Mouse (Mus musculus) erythroblast, adult 5-6 weeks (primary cell): ENCODE measurements around the gene Cxcr4. TPM values are rescaled to one million over a fixed set of nuclear protein-coding genes. Genes with fewer than 3 reads are reported as not detected.

Experiments
- ATAC-seq: replicated peaks from 2 replicates; pipeline ENCODE4 v1.8.0; 2016; ENCODE audit warnings: moderate number of reproducible peaks, mild to moderate bottlenecking, moderate TSS enrichment, inconsistent platforms; ENCODE audit not compliant: poor library complexity, low FRiP score, severe bottlenecking
- total RNA-seq, 2 experiments: library from RNA; stranded (forward) in 1 of 2; stranded (reverse) in 1 of 2; fragments of 150-400 nt in 1 of 2; fragments of 200-764, 138-1000 nt in 1 of 2; gene quantifications; 2 replicates each; pipeline versions ENCODE4 v1.2.3 to v1.2.4; 2015 to 2017; ENCODE audit warnings: low replicate concordance in 2 of 2

Cxcr4 gene
- total RNA-seq (2015; ENCODE audit: low replicate concordance) (121 and 151 TPM in 2 replicates), total RNA-seq (2017; ENCODE audit: low replicate concordance) (109 and 111 TPM in 2 replicates)

GRCm38 (mm10) chr1:128592211-128592741, at the start of gene Cxcr4:
TSS of gene Cxcr4 (minus strand) at chr1:128592293.
- ATAC-seq: peak; percentile 76

GRCm38 (mm10) chr1:128639707-128640107, 47.6 kb upstream of the Cxcr4 start:
- ATAC-seq: no peak

DNA sequence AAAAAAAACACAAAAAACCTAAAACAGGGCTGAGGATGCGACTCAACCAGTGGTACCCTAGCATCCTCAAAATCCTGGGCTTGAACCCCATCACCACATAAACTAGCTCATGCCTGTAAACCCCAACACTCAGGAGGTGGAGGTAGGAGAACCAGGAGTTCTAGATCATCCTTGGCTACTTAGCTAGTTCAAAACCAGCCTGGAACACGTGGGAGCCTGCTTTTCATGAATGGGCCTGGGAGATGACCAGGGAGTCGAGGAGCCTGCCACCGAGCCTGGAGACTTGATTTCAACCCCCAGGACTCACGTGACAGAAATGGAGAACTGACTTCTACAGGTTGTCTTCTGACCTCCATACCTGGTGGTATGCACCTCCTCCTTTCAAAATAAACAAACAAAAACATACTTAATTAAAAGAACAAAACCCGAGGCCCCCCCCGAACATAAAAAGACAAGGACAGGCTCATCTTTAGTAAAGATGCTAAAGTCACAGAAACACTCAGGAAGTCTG, 45.2 kb upstream of the Cxcr4 start:
- no peak for ATAC-seq

DNA sequence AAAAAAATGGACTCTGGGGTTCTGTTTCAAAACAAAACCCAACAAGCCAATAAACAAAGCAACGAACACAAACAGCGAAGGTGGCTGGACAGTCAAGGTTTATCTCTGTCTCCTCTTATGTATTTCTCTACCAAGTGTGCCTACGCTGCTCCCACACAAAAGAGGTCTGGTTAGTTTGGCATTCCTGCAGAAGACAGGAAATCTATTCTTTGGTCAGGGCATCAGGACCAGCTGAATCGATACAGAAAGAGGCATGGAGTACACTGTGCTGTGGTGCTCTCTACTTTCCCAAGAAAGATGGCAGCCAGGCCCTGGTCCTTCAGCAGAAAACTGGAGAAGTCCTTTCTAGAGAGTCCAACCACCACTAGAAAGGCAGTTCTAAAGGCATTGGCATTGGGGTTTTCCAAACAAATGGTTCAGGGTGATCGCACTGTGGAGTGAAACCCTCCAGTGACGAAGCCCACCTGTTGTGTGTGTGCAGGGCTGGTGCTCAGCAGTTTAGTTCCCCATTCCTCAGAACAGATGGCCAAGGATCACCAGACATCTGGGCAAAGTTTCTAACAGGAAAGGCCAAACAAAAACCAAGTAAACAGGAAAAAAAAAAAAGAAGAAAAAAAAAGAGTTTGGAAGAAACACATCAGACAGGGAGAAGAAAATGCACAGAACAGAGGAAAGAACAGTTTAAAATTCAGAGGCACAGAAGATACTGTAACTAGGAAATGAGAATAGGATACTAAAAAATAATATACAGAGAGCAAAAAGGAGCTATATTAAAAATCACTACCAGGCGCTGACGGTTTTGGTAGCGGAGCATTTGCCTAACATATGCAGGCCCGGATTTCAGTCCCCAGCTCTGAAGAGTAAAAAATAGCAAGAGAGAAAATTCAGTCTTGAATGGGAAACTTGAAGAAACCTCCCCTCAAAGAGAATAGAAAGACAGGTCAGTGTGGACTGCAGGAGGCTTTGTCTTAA, 44.5 kb upstream of the Cxcr4 start:
- no peak for ATAC-seq

- ATAC-seq: no peak
These were observed 41.8 kb upstream of the Cxcr4 start for GRCm38 (mm10) chr1:128633711-128634379.

- ATAC-seq: no peak
These were observed 40.4 kb upstream of the Cxcr4 start for GRCm38 (mm10) chr1:128632522-128632921.

GRCm38 (mm10) chr1:128626144-128626678, 34.1 kb upstream of the Cxcr4 start:
- no peak for ATAC-seq

GRCm38 (mm10) chr1:128623594-128623887, 31.4 kb upstream of the Cxcr4 start:
- ATAC-seq: no peak

GRCm38 (mm10) chr1:128622867-128623593, 30.9 kb upstream of the Cxcr4 start:
- ATAC-seq: no peak

- no peak for ATAC-seq
These were observed 25.7 kb upstream of the Cxcr4 start for GRCm38 (mm10) chr1:128617654-128618310.

DNA sequence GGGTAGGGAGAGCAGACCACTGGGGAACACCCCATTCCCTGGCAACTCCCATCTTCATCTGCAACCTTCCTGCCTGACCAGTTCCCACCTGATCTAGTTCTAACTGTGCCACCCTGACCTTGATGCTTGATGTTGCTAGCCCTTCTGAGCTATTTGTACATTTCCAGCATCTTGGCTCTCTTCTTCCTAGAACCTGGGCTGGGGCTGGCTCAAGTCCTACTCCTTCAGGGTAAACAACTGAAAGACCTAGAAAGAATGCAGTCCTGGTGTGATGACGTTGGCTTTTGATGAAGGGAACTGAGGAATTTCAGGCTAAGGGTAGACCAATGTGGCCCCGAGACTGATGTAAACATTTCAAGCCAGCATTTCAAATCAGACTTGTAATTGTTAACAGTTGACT, 24.5 kb upstream of the Cxcr4 start:
- ATAC-seq: no peak

- ATAC-seq: peak; percentile 40
These were observed 23.3 kb upstream of the Cxcr4 start for GRCm38 (mm10) chr1:128615459-128615806.

- ATAC-seq: peak; percentile 19
These were observed 22.8 kb upstream of the Cxcr4 start for GRCm38 (mm10) chr1:128614653-128615458.

- ATAC-seq: no peak
These were observed 16.0 kb upstream of the Cxcr4 start for GRCm38 (mm10) chr1:128608119-128608518.

GRCm38 (mm10) chr1:128607423-128607822, 15.3 kb upstream of the Cxcr4 start:
- no peak for ATAC-seq

DNA sequence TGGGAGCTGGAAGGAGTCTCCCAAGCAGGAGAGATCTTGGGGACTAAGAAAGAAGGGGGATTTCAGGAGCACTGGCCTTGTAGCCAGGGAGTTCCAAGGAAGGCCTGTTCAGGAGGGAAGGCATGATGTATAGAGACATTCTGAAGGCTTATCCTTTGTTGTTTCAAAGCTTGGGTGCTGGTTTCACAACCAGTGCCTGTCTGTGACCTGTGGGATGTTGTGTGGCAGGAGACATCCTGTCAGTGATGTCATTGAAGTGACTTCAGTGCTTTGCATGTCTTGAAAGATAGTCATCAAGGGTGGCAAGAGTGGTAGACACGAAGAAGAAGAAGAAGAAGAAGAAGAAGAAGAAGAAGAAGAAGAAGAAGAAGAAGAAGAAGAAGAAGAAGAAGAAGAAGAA, 13.7 kb upstream of the Cxcr4 start:
- ATAC-seq: no peak

DNA sequence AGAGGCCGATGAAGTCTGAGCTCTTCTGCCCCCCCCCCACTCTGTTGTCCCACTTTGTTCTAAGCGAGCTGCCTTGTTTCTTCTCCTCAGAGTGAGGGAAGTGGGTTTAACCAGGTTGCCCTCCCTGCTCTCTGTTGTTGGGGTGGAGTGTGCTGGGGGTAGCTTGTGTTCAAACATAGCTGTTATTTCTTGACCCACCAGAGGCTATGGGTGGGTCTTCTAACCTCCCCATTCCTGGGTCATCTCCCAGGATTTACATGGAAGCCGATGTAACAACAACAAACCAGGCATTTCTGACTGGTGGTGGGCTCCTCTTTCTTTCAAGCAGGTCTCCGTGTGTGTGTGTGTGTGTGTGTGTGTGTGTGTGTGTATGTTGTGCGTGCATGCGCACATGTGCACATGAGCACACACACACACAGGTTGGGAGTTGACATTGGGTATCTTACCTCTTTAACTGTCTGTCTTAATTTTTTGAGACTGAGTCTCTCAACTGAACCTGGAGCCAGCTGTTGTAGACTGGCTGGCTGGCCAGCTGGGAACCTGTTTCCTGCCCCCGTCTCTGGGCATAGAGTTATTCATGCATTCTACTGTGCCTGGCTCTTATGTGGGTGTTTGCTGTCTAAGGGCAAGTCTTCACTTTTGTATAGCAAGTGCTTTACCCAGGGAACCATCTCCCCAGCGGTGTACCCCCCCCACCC, 10.7 kb upstream of the Cxcr4 start:
- ATAC-seq: no peak
